Mouse (Mus musculus) layer of hippocampus, adult 9-10 months (tissue): ENCODE measurements at regions not wholly inside any gene's neighbourhood (a gene's known extent, or its start where the extent isn't known, plus 50 kb on each side); places are given as distances from the start of the nearest gene placed in this dataset.
"Not testable (repeated sequence)": the region's sequence is repeated elsewhere in the genome, so short reads cannot be mapped to it uniquely, and the experiment has no call there.

Source experiments
- DNase-seq: peaks from one replicate; pipeline ENCODE4 v3.0.0; 2022; ENCODE audit warnings: low spot score

DNA sequence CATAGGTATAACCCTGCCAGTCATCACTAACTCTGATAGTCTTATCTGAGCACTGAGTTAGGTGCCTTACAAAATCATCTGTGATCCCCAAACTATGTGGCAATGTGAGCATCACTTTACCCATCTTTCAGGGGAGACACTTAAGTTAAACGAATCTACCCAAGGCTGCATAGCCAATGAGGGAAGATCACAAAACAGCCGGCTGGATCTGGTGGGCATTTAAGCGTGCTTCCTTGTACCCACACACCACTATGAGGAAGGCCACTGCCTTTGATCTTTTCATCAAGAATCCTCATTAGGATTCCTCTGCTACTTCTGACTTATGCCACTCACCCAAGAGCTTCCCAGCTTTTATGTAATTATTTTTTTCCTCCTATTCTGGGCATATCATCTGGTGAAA, 257.1 kb upstream of the Pik3r1 start:
- DNase-seq: no peak

DNA sequence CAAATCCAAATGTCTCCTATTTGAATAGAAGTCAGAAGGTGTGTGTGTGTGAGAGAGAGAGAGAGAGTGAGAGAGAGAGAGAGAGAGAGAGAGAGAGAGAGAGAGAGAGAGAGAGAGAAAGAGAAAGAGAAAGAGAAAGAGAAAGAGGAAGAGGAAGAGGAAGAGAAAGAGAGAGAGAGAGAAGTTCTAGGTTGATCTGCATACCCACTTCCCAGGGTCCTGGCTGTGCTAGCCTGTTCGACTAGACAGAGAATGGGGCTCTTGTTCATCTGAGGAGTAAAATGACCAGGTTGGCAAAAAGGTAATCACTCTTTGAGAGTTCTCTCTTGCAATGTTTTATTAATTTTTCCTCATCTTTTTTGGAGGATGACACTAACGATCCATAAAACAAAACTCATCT, 257.5 kb upstream of the Pik3r1 start:
- not testable (repeated sequence) for DNase-seq

DNA sequence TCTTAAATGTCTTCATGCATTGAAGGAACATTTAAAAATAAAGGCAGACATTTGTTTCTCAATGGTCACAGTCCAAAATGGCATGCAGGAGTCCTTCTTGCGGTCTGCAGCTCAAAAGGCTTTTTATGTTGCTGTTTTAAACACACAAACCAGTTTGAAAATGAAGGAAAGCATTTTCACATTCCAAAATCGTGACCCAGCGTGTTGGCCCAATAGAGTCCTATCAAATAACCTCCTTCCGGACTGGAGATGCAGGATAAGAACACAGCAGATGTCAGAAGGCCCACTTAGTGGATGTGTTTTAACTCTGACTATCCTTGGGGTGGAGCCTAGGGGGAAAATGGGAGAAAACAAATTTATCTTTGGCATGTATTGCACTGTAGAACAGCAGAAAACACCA, 263.4 kb upstream of the Pik3r1 start:
- DNase-seq: no peak

DNA sequence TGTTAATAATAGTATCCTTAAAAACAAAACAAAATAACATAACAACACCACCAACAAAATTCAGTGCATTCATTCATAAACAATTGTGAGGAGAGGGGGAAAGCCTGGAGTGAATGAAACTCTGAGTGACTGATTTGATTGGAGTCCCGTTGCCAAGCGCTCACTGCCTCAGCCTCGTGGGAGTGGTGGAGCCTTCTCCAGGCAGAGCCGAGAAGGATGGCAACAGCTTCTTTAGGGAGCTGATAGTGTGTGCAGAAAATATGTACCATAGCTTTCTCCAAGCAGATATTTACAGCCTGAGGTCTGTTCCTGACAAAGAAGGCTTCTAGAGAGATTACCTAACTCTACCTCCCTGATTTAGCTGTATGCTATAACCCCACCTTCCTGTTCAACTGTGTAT, 266.5 kb upstream of the Pik3r1 start:
- no peak for DNase-seq

DNA sequence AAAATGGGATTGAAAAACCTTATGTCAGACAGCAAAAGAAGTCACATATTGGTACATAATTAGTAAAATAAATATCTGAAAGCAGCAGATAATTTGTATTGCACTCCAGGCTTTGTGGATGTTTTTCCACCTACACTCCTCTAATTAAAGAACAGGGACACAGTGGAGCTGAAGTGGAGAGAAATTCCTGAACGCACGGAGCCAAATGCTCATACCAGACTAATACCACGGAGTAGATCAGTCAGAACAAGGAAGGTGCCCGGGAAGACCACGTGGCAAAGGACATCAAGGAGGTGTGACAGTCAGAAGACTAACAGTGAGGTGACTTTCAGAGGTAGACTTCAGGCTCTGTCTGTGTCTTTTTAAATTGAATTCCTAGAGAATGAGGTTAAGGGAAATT, 268.0 kb upstream of the Pik3r1 start:
- no peak for DNase-seq

DNA sequence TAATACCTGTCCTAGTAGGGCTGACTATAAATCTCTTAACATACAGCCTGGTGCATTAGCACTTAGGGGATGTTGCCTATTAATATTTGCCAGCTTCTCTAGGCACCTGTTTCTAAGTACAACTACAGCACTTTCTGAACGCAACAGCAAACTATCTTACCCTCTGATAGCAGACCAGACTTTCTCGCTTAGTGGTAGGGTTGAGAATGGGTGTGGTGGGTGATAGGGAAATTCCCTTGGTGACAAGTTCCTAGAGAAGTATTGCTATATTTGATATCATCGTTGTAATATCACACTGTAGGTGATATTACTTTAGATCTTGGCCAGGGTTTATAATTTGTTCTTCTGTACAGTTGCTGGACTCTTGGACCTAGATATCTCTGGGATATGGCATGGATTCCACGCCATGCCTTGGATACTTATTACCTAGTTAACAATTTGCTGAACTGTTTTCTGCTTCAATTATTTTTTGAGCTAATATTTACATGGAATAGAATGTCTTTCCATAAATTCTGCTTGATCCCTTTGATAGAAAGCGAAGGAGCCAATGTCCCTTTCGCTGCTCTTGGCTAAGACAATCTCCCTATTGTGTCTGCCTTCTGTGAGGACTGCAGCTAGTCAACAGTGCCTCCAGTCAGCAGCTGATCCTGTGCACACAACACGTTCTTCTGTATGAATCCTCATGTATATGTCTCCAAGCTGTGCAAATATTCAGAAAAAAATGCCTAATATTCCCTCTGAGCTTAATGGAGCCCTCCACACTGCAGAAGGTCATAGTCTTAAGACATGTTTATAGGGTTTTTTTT, 269.0 kb upstream of the Pik3r1 start:
- no peak for DNase-seq

DNA sequence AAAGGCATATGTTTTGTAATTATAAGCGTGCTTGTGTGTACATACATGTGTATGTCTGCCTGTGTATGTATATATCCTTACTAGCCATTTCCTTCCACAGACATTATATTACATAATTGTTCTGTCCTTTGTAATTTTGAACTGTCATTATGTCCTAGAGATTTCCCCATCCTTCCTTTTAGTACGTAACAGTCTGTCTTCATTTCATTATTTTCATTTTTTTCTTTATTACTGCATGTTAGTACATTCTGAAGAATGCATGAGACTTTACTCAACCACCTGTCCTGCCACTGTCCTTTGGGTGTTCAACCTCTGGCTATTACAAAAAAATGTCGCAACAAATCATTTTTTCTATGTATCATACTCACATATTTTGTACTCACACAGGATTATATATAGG, 292.2 kb upstream of the Pik3r1 start:
- DNase-seq: no peak

DNA sequence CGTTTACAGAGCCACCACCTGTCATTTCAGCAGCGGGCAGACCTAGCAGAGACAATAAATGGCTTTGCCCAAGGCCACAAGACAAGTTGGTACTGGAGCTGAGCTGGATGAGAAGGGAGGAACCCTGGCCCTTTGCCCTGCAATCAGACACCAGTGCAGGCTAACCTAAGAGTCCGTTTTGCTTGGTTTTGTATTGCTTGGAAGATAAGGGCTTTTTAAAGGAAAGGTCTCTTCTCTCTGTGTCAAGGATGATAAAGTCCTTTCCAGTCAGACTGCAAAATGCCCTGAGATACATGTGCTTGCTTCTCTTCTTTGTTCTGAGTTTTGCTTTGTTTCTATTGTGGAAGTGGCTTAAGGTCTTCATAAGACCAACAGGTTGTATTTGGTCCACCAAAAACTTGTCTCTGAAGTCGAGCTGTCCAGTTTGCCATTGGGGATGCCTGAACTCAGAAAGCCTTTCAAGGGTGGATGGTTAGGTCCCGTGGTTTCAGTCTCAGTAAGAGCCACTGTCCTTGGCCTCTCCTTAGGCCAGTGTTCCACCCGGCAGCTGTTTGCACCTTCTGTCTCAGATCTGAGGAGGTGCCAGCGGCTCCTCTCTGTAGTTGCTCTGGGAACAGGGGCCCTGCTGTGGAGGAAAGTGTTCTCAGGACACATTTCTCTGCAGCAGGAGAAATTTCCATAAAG, 296.7 kb upstream of the Pik3r1 start:
- DNase-seq: no peak

DNA sequence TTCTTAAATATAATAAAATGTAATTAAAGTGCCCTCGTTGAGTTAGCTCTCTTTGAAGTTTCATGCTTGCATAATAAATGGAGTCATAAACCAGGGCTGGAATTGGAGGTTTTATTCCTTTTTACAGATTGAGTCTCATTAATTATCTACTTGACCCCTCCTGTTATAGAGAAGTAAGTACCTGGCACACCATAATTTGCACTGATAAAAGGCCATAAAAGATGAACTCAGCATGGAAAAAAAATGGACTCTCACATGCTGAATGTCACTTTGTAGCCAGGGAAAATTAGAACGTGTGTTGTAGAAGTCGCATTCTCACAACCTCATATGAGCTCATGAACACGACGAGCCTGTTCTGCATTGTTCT, 297.2 kb upstream of the Pik3r1 start:
- no peak for DNase-seq

DNA sequence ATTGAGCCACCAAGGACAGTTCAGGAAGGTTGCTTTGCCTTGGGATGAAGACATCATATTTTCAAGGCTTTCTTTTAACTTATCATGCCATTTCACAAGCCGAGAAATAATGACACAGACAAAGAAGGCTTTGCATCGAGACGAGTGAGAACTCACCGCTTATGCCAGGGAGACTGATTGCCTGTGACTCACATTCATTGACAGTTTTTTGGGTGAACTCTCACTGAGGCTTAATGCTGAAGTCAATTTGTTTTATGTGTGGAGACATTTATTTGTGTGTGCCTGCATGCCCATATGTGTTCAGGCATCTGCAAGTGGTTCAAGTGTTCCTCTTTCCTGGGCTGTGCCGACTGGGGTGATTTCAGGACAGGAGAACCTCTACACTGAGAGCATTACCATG, 297.8 kb upstream of the Pik3r1 start:
- no peak for DNase-seq

DNA sequence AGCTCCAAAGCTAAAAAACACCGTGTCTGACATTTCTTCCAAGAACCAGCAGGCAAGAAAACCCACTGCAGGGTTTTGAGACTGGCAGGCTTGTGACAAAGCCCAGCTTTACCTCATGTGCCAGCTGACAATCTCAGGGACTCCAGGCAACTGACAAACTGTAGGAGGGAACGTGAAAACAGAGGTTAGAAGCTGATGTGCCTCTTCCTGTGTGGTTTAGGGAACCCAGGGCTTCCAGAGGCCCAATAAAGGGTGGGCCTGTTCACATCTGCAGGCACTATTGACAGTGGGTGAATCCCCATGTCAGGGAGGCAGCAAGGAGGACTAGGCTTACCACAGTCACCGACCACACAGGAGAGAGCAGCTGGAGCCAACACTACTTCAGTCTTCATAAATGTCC, 302.7 kb upstream of the Pik3r1 start:
- no peak for DNase-seq

DNA sequence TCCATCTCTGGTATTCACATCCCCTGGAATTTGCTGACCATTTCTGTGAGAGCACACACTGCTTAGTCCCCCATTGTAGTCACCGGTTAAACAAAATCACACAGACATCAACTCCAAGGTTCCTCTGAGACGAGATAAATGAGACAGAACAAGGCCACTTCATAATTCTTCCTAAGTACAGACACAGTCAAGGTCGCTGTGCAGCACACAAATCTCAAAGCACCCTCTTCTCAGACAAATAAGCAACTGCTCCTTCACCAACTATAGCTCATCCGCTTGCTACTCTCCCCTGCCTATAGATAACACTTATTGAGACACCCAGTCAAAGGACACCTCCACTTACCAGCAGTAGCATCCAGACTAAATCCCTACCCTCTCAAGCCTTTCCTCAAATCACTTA, 304.3 kb upstream of the Pik3r1 start:
- DNase-seq: no peak

DNA sequence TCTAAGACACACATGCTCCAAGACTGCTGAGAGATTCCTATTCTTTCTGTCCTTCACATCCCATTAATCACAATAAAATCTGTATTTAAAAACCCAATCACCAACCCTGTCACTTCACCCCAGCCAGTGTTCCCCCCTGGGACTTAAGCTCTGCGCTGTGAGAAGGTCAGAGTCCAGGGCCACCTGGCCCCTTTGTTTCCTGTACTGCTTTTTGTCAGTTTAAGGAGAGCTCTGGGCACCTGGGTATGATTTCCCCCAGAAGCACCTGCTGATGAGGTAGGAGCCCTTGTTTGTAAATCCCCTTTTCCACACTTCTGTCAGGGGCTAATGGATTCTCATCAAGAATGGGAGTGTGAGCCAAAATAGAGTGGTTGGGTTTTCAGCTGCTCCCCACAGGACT, 319.7 kb upstream of the Pik3r1 start:
- no peak for DNase-seq

DNA sequence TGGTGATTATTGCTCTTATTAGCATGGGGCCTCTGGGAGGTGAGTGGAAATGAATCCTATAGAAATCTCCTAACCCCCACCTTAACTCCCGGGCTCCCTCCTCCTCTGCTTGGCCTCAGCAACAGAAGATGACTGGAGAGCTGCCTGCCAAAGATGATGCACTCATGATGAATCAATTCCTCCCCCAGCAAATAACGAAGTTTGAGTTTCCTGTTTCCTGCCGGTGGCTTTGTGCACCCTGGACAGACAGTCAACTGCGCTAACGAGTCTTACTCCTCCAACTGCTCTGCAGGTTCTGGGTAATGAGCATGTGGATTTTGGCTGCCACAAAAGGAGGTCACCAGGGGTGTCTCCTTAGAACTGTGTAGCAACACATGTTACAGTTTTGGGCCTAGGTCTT, 321.5 kb upstream of the Pik3r1 start:
- DNase-seq: no peak

DNA sequence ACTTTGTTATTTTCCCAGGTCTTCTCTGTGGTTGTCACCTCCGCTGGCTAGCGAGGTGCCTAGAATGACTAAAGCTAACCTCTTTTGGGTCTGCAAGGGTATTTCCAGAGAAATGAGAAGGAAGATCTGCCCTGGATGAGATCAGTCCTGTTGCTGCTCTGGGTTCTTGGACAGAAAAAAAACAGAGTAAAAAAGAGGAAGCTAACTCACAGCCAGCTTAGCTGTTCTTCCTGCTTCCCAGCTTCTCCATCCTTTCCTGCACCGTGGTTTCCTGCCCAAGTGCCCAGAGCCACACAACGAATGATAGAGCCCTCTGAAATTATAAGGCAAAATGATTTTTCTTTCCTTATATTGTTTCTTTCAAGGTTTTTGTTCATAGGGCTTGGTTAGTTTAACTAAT, 326.2 kb upstream of the Pik3r1 start:
- no peak for DNase-seq

DNA sequence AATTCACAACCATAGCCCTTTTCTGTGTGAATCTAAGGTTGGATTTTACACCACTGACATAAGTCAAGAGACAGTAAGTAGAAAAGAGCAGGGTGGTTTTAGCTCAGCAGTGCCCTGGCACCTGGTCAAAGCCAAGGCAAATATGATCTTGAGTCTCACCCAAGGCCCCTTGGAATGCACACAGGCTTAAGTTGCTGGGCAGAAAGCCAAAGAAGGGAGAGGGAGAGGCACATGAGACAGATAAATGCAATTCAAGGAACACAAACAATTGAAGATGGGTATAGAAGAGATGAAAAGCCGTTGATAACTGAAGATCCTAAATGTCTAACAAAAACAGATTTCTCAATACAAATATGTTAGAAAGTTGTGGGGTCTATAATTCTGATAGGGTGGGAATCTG, 335.1 kb upstream of the Pik3r1 start:
- no peak for DNase-seq

DNA sequence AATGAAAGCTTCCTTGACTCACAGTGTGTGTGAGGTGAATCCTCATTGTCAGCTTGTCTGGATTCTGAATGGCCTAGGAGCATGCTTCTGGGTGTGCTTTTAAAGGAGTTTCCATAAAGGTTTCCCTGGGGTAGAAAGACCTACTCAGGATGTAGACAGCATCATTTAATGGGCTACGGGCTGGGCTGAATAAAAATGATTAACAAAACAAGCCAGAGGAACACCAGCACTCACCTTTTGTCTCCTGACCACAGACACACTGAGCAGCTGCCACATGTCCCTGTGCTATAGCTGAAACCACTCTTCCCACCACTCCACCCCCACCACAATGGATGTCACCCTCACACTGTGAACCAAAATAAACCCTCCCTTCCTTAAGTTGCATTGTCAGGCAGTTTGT, 338.2 kb upstream of the Pik3r1 start:
- no peak for DNase-seq

DNA sequence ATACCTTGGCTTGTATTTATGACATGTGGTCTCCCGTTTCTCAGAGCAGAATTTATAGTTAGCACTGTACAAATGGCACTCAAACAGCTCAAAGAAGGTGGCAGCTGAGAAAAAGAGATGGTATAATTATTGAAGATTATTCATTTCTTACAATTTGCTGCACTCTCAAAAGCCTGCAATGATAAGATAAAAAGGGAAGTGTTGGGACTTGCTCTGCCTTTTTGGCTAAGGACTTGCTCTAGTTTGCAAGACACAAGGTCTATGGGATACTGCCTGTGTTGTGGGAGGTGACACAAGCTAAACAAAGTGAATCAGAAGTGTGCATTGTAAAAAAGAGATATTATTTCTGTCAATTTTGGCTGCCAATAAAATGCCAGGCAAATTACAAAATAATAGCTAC, 340.2 kb upstream of the Pik3r1 start:
- DNase-seq: no peak

DNA sequence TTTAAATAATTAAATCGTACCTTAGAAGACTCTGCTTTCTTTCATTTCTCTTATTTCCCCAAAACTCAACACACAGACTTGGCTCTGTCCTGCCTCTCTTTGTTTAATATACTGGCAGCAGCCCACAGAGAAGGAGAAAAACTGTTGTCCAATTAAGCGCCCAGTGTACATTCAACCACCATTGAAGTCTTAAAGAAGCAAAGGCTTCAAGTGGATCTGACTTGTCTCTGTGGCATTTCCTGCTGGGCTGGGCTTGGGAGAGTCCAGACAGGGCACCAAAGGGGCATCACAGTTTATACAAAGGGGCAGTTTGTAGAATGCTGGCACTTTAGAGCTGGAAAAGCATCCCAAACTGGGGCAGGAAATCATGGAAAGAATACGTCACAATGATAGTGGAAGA, 340.9 kb upstream of the Pik3r1 start:
- DNase-seq: no peak

DNA sequence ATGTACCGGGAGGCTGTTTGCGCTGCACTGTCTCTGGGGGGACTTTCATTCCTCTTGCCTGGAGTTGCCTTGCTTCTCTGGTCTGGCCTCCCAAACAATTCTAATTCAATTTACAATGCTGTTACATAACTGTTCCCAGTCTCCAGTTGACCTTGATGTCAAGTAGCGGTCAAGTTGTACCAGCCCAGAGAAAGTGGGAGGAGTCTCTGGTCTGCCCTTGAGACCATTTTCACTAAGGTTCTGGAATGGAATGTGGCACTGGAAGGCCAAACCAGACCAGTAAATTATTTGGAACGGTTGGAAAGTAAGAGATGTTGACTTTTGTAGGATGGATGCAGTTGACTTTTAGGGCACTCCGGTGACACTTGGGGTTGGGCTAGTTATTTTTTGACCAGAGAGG, 345.9 kb upstream of the Pik3r1 start:
- DNase-seq: no peak

DNA sequence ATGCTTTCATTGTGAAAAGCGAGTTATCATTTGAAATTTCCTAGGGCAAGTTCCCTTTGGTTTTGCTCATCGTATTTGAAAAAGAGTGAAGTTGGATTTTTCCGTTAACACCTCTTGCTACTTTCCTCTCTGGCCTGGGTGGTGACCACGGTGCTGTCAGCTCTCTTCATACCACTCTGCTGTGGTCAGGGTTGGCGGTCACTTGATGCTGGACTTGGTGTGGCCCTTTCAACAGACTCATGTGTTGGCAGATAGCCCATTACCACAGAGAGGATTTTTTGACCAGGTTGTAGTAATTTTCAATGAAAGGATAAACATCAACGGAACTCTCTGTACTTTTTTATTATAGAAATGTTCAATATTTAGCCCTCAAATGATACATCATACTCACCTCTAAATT, 354.3 kb upstream of the Pik3r1 start:
- DNase-seq: no peak

DNA sequence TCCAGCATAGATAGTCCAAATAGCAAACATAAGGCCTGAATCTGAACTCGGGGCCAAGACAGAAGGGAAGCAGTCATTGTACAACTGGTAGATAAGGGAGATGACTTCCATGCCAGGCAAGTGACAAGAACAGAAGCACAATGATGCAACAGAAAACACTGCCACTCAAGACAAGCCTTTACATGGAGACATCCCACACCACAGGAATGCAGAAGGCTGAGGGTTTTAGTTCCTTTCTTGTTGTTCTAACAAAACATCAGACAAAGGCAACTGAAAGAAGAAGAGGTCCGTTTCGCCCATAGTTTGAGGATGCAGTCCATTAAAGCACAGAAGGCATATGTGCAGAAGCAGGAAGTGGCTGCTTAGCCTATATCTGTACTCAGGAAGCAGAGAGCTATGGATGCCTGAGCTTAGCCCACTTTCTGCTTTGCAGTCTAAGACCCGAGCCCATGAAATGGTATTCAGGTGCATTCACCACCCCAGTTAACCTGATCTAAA, 360.0 kb upstream of the Pik3r1 start:
- no peak for DNase-seq

DNA sequence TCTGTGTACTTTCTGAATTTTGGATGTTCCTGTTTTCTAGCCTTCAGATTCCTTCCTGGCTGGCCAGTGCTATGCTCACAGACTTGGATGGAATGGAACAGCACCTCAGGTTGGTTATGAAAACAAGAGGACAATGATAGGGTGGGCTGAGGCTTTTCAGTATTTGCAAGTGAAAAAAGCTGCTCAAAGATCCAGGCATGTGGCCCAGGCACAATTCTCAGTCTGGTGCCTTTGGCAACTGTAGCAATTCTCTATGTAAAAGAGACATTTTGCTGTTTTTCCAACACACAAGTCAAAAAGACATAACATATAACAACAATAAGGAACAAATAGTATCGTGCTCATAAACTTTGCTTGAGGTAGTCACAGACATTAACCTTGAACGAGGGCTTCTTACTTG, 363.4 kb upstream of the Pik3r1 start:
- no peak for DNase-seq

DNA sequence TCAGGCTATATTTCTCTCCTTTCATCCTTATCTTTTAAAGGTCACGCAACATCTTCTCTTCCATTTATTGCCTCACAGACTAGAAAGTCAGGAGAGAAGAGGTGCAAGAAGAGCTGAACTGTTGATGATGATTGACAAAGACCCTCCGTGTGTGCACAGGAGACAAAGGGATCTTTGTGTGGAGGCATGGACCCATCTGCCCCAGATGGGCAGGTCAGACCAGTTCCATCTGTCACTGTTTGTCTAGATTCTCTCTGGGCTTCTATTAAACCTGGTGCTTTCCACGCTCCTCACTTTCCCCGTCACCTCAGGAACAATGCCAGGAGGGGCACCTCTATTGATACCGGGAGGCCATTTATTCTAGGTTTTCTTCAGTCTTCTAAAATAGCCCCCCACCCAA, 364.1 kb upstream of the Pik3r1 start:
- DNase-seq: no peak
